In genomic region chr13:112887234-112887633, GRCm38 (mm10) we compare ENCODE assay signal across 15 mouse cellular contexts.
"Had no signal": no experiment of that assay in that cellular context is flagged by ENCODE, and none has a peak within 500 bp of the region (broad histone marks: within the 10 kb centered on the region; RNA-seq: fewer than 3 reads in every experiment).

No protein-coding gene starts in this region.

- H3K9ac ChIP-seq: neural tube, embryonic 15.5 days; stomach, embryonic 15.5 days had no signal

- H3K4me3 ChIP-seq: neural tube, embryonic 15.5 days; stomach, embryonic 15.5 days had no signal

- H3K4me2 ChIP-seq: neural tube, embryonic 15.5 days; stomach, embryonic 15.5 days had no signal

- H3K27me3 ChIP-seq: neural tube, embryonic 15.5 days; stomach, embryonic 15.5 days had no signal

- H3K27ac ChIP-seq: neural tube, embryonic 15.5 days; stomach, embryonic 15.5 days; stomach, postnatal 0 days had no signal

- H3K4me1 ChIP-seq: neural tube, embryonic 15.5 days; stomach, embryonic 15.5 days had no signal

- DNase-seq: retina, postnatal 1 day; right cerebral cortex, adult 18-20 months; right cerebral cortex, postnatal 14 days; right cerebral cortex, postnatal 25 days; right cerebral cortex, postnatal 4 days; spleen, adult 18-20 months; thymus, adult 18-20 months; thymus, adult 2 months; thymus, postnatal 14 days; thymus, postnatal 25 days; thymus, postnatal 36 days; thymus, postnatal 4 days had no signal

- H3K9me3 ChIP-seq: neural tube, embryonic 15.5 days; stomach, embryonic 15.5 days had no signal
